Mouse (Mus musculus): ENCODE data around the gene Il5. TPM values are rescaled to one million over a fixed set of nuclear protein-coding genes. Genes with fewer than 3 reads are reported as not detected.

The Il5 gene
- total RNA-seq, 4 experiments from 2014 or later = not detected

- DNase-seq (ENCODE audit: low spot score in 2 of 2) = peak; percentile 60 to 76
These were observed 49.7 kb downstream of the Il5 start for GRCm38 (mm10) chr11:53770125-53770791.

- DNase-seq (ENCODE audit: low spot score in 2 of 2) = no peak
These were observed 50.6 kb downstream of the Il5 start for GRCm38 (mm10) chr11:53771001-53771744.

GRCm38 (mm10) chr11:53772536-53772935, 51.9 kb downstream of the Il5 start:
- DNase-seq (ENCODE audit: low spot score in 2 of 2) = no peak

- DNase-seq (ENCODE audit: low spot score in 2 of 2) = no peak
These were observed 52.5 kb downstream of the Il5 start, which contains the start of gene Gm17334 for GRCm38 (mm10) chr11:53773087-53773486. Gene Gm17334 (minus strand): TSS chr11:53773187.

- no peak for DNase-seq (ENCODE audit: low spot score in 2 of 2)
These were observed 53.2 kb downstream of the Il5 start for GRCm38 (mm10) chr11:53773641-53774360.

Small RNAs within 50 kb of the gene (microRNA-seq; reads per million reads assigned to microRNA genes)
- gene Mir7671 = not detected

Other genes with a start within 250 kb of the Il5 start
- gene Gm9945, start 240.6 kb upstream of the Il5 start, total RNA-seq (2022) = not detected
- gene Sowaha, start 240.5 kb upstream of the Il5 start, total RNA-seq (2022) = under 1 TPM in 1 of 4 experiments, not detected in 3; 0.13 TPM
- 1 to 10 TPM; 4.5 to 8.4 (median 7.1) TPM for gene Sept8, start 201.5 kb upstream of the Il5 start, total RNA-seq (2022)
- 1 to 10 TPM; 3.0 to 6.8 (median 4.0) TPM for gene Kif3a, start 153.4 kb upstream of the Il5 start, total RNA-seq (2022)
- gene Il4, start 102.1 kb upstream of the Il5 start, total RNA-seq (2022) = not detected
- gene Il13, start 86.1 kb upstream of the Il5 start, total RNA-seq (2022) = not detected
- gene Rad50, start 13.5 kb upstream of the Il5 start, total RNA-seq (2022) = 1 to 10 TPM; 3.8 to 4.7 (median 4.5) TPM
- 1 to 10 TPM; 3.2 to 5.8 (median 4.4) TPM for gene Irf1, start 49.2 kb downstream of the Il5 start, total RNA-seq (2022)
- under 1 TPM in 2 of 4 experiments, not detected in 2; 0.34 to 0.48 TPM for gene Gm17334, start 52.4 kb downstream of the Il5 start, total RNA-seq (2022)
- gene Gm12216, start 138.5 kb downstream of the Il5 start, total RNA-seq (2022) = 1 to 10 TPM in 2 of 4 experiments, under 1 TPM in 2; 0.36 to 2.1 (median 1.3) TPM
- 10 to 100 TPM in 1 of 4 experiments, 1 to 10 TPM in 3; 6.9 to 10.5 (median 8.5) TPM for gene Slc22a5, start 170.9 kb downstream of the Il5 start, total RNA-seq (2022)